Mouse (Mus musculus) thymus, postnatal 10 days (tissue): ENCODE data around the gene Lefty2.
"Not testable (repeated sequence)": the region's sequence is repeated elsewhere in the genome, so short reads cannot be mapped to it uniquely, and the experiment has no call there.

ENCODE experiments used
- DNase-seq, 2 experiments: peaks; one replicate each; pipeline ENCODE4 v3.0.0; 2021; ENCODE audit warnings: low spot score in 2 of 2

Gene Lefty2

DNA sequence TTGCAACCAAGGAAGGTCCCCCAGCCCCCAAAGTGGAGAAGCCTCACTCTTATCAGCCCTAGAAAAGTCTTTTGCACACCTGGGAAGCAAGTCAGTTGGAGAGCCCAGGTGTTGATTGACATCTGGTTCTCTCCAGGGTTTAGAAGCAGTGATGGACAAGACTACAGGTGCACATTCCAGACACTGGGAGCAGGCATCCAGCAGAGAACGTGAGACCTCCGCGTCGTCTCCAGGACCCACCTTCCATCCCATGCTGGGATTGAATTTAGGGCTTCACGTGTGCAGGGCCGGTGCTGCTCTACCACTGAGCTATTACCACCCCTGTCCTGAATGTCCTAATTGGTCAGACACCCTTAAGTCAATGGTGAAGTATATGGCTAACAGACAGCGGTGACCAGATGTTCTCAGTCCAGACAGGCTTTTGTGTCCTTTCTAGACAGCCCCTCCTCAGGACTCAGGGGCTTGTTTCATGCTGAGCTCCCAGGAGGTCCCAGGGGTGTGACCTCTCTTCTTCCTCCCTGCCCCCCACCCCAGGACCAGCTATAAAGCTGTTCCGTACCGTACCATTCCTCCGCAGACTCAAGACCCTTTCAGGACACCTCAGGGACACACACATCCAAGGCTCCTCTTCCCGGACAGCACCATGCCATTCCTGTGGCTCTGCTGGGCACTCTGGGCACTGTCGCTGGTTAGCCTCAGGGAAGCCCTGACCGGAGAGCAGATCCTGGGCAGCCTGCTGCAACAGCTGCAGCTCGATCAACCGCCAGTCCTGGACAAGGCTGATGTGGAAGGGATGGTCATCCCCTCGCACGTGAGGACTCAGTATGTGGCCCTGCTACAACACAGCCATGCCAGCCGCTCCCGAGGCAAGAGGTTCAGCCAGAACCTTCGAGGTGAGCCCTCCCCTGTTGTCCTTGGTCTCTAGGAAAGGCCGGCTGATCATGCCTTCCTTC is 41.8 kb downstream of the Lefty2 start, which contains the start of gene Lefty1:
Gene Lefty1 (plus strand): TSS at position 556 of the 953 bp plus-strand sequence.
- DNase-seq, result no peak

DNA sequence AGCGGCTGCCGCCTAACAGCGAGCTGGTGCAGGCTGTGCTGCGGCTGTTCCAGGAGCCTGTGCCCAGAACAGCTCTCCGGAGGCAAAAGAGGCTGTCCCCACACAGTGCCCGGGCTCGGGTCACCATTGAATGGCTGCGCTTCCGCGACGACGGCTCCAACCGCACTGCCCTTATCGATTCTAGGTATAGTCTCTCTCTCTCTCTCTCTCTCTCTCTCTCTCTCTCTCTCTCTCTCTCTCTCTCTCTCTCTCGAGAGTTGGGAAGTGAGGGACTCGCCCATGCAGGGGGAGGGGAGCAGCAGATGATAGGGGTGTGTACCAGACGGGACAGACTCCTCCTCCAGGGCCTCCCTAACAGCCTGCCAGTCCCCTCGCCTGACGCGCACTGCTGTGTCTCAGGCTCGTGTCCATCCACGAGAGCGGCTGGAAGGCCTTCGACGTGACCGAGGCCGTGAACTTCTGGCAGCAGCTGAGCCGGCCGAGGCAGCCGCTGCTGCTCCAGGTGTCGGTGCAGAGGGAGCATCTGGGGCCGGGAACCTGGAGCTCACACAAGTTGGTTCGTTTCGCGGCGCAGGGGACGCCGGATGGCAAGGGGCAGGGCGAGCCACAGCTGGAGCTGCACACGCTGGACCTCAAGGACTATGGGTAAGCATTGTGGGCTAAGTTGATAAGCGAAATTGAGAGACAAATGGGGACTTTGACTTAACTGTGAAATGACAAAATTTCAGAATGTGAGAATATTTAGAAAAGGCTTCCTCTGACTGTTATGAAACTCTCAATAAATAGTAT is 43.9 kb downstream of the Lefty2 start:
- not testable (repeated sequence) for DNase-seq

DNA sequence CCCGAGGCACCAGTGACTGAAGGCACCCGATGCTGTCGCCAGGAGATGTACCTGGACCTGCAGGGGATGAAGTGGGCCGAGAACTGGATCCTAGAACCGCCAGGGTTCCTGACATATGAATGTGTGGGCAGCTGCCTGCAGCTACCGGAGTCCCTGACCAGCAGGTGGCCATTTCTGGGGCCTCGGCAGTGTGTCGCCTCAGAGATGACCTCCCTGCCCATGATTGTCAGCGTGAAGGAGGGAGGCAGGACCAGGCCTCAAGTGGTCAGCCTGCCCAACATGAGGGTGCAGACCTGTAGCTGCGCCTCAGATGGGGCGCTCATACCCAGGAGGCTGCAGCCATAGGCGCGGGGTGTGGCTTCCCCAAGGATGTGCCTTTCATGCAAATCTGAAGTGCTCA is 44.7 kb downstream of the Lefty2 start:
- not testable (repeated sequence) for DNase-seq

DNA sequence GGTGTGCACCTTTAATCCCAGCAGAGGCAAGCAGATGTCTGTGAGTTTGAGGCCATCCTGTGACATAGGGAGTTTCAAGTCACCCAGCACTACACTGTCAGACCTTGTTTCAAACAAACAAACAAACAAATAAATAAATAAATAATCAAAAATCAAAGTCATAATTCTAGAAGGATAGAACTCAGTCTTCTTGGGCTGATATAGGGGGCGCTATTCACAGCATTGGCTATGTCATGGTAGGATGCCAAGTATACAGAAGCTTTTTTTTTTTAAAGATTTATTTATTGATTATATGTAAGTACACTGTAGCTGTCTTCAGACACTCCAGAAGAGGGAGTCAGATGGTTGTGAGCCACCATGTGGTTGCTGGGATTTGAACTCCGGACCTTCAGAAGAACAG is 45.9 kb downstream of the Lefty2 start:
- not testable (repeated sequence) for DNase-seq

DNA sequence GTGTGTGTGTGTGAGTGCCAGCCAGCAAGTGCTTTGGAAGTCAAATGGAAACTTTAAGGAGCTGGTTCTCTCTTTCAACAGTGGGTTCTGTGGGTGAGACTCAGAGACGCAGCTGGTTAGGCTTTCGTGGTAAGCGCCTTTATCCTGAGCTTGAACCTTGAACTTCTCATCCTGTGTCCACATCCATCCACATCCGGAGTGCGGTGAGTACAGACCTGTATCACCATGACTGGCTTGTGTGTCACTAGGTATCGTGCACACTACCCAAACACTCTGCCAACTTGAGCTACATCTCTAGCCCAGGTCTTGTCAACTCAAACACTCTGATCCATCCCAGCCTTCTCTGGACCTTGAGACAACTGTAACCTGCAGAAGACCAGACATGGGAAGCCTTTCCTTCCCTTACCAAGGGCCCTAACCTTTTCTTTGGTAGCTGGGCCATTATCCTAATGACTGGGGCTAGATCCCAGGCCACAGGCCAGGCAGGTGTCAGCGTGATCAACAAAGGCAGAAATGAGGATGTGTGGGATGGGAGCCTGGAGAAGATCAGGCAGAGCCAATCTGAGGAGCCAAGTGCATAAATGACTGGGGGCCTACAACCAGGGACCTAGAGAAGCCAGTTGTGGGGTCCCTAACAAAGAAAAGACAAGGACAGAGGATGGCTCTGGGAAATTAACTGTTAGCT is 48.0 kb downstream of the Lefty2 start:
- no peak for DNase-seq

DNA sequence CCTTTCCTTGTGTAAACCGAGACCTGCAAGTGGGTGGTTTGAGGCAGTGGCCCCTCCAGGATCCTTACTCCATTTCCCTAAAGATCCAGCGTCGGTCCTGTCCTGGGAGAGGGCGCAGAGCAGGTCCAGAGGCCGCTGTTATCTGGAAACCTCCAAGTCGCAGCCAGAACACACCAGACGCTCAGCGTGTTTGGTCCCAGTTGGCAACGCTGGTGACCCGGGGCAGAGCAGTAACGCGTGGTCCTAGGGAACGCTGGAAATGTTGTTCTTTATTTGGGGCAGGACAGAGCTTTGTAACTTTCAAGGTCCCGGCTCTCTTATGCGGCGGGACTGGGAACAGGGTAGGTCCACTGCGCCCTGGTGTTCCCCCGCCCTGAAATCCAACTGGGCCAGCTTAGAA is 48.8 kb downstream of the Lefty2 start:
- DNase-seq, result no peak

DNA sequence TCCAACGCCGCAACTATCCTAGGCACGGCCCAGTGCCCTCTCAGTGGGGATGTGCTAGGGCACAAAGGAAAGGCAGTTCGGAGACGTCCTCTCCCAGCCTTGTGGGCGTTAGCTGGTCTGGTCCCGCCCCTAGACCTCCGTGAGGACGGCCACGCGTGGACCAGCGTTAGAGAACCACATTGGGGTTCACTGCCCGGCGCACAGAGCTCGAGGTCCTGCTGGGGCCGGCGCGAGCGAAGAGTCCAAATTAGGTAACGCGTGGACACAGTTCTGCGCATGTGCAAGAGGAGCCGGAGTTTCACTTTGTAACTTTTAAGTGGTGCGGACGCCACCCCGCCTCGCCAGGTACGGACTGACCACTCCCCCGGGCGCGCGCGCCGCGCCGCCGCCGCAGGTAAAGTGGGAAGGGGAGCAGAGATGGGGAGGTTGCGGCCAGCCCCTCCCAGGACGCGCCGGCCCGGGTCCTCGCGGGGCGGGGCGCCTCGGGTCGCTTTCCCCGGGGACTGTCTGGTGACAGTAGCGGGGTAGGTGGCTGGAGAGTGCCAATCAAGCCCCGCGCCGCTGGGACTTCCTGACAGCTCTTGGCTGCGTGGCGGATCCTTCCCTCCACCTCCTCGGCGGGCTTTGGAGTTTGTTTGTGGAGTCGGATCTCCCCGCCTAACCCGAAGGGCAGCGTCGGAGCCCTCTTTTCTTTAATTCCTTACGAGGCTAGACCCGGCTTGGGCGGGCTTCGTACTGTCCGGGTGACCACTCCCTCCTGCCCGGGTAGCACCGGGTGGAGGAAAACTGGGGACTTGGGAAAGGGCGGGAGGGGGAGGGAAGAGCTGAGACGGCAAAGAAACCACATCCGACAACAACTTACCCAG is 49.5 kb downstream of the Lefty2 start, which contains the start of gene Tmem63a:
Gene Tmem63a (plus strand): TSS at position 179 of the 866 bp plus-strand sequence.
- DNase-seq, result peak; percentile 58 to 69

DNA sequence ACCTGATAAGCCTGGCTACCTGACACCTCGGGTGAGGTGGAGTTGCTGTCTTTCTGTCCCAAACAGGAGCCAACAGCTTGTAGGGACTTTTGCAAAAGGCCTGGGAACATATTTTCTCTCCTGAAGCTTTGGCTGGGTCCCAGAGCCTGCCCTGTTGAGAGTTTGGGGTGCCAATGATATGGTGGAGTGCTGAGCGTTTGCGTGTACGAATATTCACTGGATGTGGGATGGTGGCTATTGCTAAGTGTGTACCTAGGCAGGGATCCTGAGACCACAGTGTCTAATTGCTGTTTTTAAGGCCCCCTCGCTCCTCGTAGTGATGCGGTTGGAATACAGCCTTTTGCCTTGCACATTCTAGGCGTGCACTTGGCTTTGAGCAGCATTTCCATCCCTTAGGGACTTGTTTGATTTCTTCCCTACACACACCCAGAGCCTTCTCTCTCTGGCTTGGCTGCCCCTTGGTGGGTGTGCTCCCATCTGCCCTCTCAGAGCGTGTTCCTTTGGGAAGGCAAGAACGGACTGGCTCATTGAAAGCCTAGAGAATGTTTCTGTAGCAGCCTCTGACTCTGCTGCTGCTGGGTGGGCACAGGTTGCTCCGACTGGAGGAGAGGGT is 50.2 kb downstream of the Lefty2 start:
- DNase-seq, result no peak

DNA sequence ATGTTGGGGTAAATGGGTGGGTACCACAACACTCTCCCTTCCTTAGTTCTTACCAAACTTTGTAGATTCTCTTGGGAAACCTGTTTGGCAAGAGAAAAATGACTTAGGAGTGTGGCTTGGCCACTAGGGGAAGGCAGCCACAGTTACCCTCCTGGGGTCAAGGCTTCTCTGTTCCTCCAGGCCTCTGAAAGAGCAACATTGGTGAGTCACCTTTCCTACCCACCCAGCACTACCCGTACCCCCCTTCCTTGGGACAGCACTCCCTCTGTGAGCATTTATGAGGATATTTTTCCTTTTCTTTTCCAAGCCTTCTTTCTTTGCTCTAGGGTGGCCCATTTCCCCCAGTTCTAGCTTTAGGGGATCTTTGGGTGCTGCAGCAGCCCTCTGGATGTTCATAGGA is 51.0 kb downstream of the Lefty2 start:
- DNase-seq, result no peak

DNA sequence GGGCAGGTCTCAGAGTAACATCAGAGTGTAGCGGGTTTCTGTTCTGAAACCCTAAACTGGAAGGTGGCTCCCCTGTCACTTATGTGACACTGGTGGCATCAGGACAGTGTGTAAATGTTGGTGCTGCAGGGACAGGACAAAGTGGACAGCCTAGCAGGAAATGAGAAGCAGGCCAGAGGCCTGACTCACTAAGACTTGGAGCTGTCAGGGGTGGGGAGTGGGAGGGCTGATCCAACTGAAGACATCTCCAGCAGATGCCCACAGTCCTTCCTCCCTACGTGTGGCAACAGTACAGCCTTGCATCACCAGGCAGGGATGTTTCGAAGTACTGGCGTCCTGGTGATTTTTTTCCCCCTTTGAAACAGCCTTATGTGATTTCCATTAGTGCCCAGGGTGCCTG is 51.6 kb downstream of the Lefty2 start:
- DNase-seq, result no peak

DNA sequence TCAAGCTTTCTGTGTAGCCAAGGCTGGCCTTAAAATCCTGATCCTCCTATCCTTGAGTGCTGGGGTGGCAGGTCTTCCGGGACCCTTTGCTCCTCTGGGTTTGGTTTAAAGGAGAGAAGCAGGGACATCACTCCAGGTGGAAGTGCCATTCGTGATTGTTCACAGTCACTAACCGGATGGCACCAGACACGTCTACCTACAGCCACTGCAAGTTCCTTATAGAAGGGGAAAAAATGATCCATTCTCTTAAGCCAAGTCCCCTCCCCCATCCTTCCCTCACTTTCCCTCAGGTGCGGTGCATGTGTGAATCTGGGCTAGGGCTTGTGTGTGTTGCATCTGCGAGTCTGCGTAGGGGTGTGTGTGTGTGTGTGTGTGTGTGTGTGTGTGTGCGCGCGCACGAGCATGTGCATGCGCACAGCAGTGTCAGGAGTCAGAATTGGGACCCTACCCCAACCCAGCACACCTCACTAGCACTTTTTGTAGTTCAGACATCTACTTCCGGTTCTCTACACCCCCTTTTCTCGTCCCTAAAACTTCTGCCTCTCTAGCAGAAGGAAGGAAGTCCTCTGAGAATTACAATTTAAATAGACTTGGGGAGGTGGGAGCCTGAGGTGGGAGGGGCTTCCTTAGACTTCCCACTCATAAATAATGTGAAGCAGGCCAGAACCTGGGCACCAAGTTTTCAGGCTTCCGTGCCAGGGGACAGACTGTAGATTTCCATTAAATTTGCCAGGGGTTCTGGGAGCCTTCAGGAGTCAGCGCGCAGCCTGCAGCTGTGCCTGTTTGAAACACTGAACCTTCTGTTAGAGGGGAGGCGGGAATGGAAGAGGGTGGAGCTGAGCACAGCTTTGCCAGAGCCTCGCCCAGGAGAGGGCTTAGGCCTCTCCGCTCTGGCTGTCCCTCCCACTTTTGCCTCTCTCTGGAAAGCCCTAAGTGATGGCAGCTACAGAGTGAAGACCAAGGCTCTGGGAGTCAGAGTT is 52.4 kb downstream of the Lefty2 start:
- peak in 1 of 2 experiments; percentile 22 for DNase-seq

DNA sequence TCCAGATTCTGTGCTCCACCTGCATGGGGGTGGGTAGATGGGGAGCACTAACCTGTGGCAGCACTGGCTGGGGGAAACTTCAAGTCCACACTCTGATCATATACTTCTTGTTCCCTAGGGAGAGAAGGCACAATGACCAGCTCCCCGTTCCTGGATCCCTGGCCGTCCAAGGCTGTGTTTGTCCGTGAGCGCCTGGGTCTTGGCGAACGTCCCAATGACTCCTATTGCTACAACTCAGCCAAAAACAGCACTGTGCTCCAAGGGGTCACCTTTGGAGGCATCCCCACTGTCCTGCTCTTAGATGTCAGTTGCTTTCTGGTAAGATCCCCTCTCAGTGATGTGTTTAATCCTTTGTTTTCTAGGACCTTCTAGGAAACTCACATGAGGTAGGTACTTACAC is 53.5 kb downstream of the Lefty2 start:
- no peak for DNase-seq
